Mouse (Mus musculus) heart, postnatal 10 days (tissue): ENCODE measurements at regions not wholly inside any gene's neighbourhood (a gene's known extent, or its start where the extent isn't known, plus 50 kb on each side); places are given as distances from the start of the nearest gene placed in this dataset.

ENCODE experiments used
- DNase-seq, 2 experiments: peaks; one replicate each; pipeline ENCODE4 v3.0.0; 2021
- intact Hi-C: fragments of 180-260 bp; cut with DNase I; formaldehyde crosslinking; loops from one replicate; pipeline ENCODE4 v1.15.1; 2025

GRCm38 (mm10) chr6:11796361-11796760 is 110.9 kb downstream of the Ndufa4 start:
- intact Hi-C loops, result loop anchor here (10.0 kb wide), 2 partner anchors 328 to 468 kb away; no protein-coding TSS in a partner anchor
- no peak for DNase-seq

GRCm38 (mm10) chr6:11793366-11793765 is 113.9 kb downstream of the Ndufa4 start:
- intact Hi-C loops, result loop anchor here (10.0 kb wide), 2 partner anchors 331 to 471 kb away; no protein-coding TSS in a partner anchor

GRCm38 (mm10) chr6:11792186-11792585 is 115.1 kb downstream of the Ndufa4 start:
- intact Hi-C loops, result loop anchor here (10.0 kb wide), 2 partner anchors 333 to 473 kb away; no protein-coding TSS in a partner anchor
- no peak for DNase-seq

More at GRCm38 (mm10) chr6:11793366-11793765, 113.9 kb downstream of the Ndufa4 start:
- peak; percentile 27 to 35 for DNase-seq

GRCm38 (mm10) chr6:11791056-11791455 is 116.2 kb downstream of the Ndufa4 start:
- DNase-seq, result no peak
- intact Hi-C loops, result loop anchor here (10.0 kb wide), 2 partner anchors 334 to 474 kb away; no protein-coding TSS in a partner anchor

- no peak for DNase-seq
- intact Hi-C loops, result no loop called here
Measured at GRCm38 (mm10) chr6:11773992-11774391, 133.3 kb downstream of the Ndufa4 start.

- no peak for DNase-seq
- intact Hi-C loops, result no loop called here
Measured at GRCm38 (mm10) chr6:11762912-11763311, 144.4 kb downstream of the Ndufa4 start.

GRCm38 (mm10) chr6:11737667-11738066 is 169.6 kb downstream of the Ndufa4 start:
- intact Hi-C loops, result no loop called here
- no peak for DNase-seq

GRCm38 (mm10) chr6:11731126-11731525 is 176.2 kb downstream of the Ndufa4 start:
- no peak for DNase-seq

GRCm38 (mm10) chr6:11730667-11731066 is 176.6 kb downstream of the Ndufa4 start:
- DNase-seq, result no peak
- intact Hi-C loops, result no loop called here

More at GRCm38 (mm10) chr6:11731126-11731525, 176.2 kb downstream of the Ndufa4 start:
- intact Hi-C loops, result no loop called here

- intact Hi-C loops, result no loop called here
- no peak for DNase-seq
Measured at GRCm38 (mm10) chr6:11727806-11728205, 179.5 kb downstream of the Ndufa4 start.

- DNase-seq, result no peak
- intact Hi-C loops, result no loop called here
Measured at GRCm38 (mm10) chr6:11727370-11727769, 179.9 kb downstream of the Ndufa4 start.

- no peak for DNase-seq
- intact Hi-C loops, result no loop called here
Measured at GRCm38 (mm10) chr6:11723519-11723918, 183.8 kb downstream of the Ndufa4 start.

GRCm38 (mm10) chr6:11720274-11720673 is 187.0 kb downstream of the Ndufa4 start:
- intact Hi-C loops, result no loop called here
- no peak for DNase-seq

- intact Hi-C loops, result no loop called here
- DNase-seq, result no peak
Measured at GRCm38 (mm10) chr6:11710581-11710980, 196.7 kb downstream of the Ndufa4 start.

- intact Hi-C loops, result no loop called here
- no peak for DNase-seq
Measured at GRCm38 (mm10) chr6:11709465-11709864, 197.8 kb downstream of the Ndufa4 start.
